Mouse (Mus musculus) midbrain, embryonic 10.5 days (tissue): ENCODE measurements around the gene C6. TPM values are rescaled to one million over a fixed set of nuclear protein-coding genes. Genes with fewer than 3 reads are reported as not detected.

ENCODE experiments used
- DNase-seq: peaks from one replicate; pipeline ENCODE4 v3.0.0-alpha.2; 2017; ENCODE audit warnings: low spot score
- H3K27ac ChIP-seq: fragments of 300-500 bp; sonication (generic); replicated peaks from 2 replicates; pipeline ENCODE4 v1.5.1; 2016; ENCODE audit warnings: mild to moderate bottlenecking
- H3K27me3 ChIP-seq: fragments of 300-500 bp; sonication (generic); 2 replicates; pipeline ENCODE4 v1.6.1; 2016; ENCODE audit warnings: low read depth, mild to moderate bottlenecking; ENCODE audit not compliant: poor library complexity, severe bottlenecking
- H3K36me3 ChIP-seq: fragments of 300-500 bp; sonication (generic); 2 replicates; pipeline ENCODE4 v1.6.1; 2016; ENCODE audit warnings: mild to moderate bottlenecking, moderate library complexity
- H3K4me1 ChIP-seq: fragments of 300-500 bp; sonication (generic); 2 replicates; pipeline ENCODE4 v1.6.1; 2016
- H3K4me3 ChIP-seq: fragments of 300-500 bp; sonication (generic); 2 replicates; pipeline ENCODE4 v1.5.1; 2016; ENCODE audit warnings: mild to moderate bottlenecking, moderate library complexity
- H3K9me3 ChIP-seq: fragments of 300-500 bp; sonication (generic); replicated peaks from 2 replicates; pipeline ENCODE4 v1.6.1; 2016; ENCODE audit warnings: mild to moderate bottlenecking
- WGBS: fragments of 180-500 bp; shearing (Covaris S2); methylation state at CpG from one replicate; pipeline ENCODE4 v1.1.7; 2016; 5-methylcytosine and 5-hydroxymethylcytosine counted together
- polyA plus RNA-seq: library from polyadenylated mRNA; unstranded; fragments of >200 nt; fragmentation: Nextera tagmentation; extraction: Ambion mirVana; gene quantifications from 2 replicates; pipeline ENCODE4 v1.2.1, GENCODE M21; 2016

Gene C6
- polyA plus RNA-seq, result 0.05 TPM in 1 of 2 replicates, not detected in the other

DNA sequence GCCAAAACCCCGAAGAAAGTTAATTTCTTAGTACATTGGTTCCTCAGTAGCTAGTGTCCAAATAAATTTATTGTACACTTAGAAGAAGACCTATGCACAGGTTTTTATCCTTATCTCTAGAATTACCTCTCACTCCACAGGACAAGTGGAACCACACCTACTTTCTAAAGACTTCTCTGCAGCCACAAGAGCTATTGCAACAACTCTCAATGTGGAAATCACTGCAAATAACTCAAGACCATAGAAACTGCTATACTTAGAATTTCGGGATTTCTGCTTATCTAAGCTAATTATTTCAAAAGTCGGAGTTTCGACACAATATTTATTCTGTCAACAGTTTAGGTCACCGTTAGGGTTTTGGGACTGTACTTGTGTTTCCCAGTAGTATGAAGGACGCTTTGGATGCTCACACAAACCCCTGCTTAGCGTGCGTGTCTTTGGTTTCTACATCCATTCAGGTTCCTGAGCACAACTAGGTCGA lies at the start of gene C6:
Gene C6 (plus strand): TSS at position 346 of the 481 bp plus-strand sequence.
- Histone ChIP-seq H3K9me3 (no peaks in the 10 kb centered on the region), H3K27me3 (no peaks in the 10 kb centered on the region)
- 92% methylated on average over 9 of the region's 9 CpGs for WGBS

GRCm38 (mm10) chr15:4697604-4698003 lies 29.4 kb upstream of the C6 start:
- Histone ChIP-seq H3K27ac (no peak overlapping the region), H3K9me3 (peaks cover 19% of the 10 kb centered on the region), H3K36me3 (no peaks in the 10 kb centered on the region), H3K4me3 (no peak overlapping the region), H3K27me3 (no peaks in the 10 kb centered on the region), H3K4me1 (no peaks in the 10 kb centered on the region)
- 87% methylated on average over 4 of the region's 4 CpGs for WGBS
- DNase-seq, result no peak

More for the DNA sequence above, at the start of gene C6:
- Histone ChIP-seq H3K27ac (no peak within 1 kb of the TSS), H3K36me3 (no peaks in the 10 kb centered on the region), H3K4me3 (no peak within 1 kb of the TSS), H3K4me1 (no peaks in the 10 kb centered on the region)
- DNase-seq, result no peak

GRCm38 (mm10) chr15:4734150-4734549 lies 7.2 kb downstream of the C6 start:
- Histone ChIP-seq H3K9me3 (no peaks in the 10 kb centered on the region), H3K36me3 (no peaks in the 10 kb centered on the region), H3K4me3 (no peak overlapping the region), H3K4me1 (no peaks in the 10 kb centered on the region), H3K27ac (no peak overlapping the region), H3K27me3 (no peaks in the 10 kb centered on the region)
- WGBS, result 94% methylated on average over 1 of the region's 1 CpGs
- no peak for DNase-seq

- no peaks in the 10 kb centered on the region for H3K9me3 ChIP-seq
- H3K36me3 ChIP-seq, result no peaks in the 10 kb centered on the region
- no peak overlapping the region for H3K4me3 ChIP-seq
- H3K27me3 ChIP-seq, result no peaks in the 10 kb centered on the region
- H3K4me1 ChIP-seq, result no peaks in the 10 kb centered on the region
- 80% methylated on average over 2 of the region's 2 CpGs for WGBS
- DNase-seq, result no peak
- H3K27ac ChIP-seq, result no peak overlapping the region
Observed at GRCm38 (mm10) chr15:4734996-4735609, 8.1 kb downstream of the C6 start.

- 88% methylated on average over 3 of the region's 3 CpGs for WGBS
- H3K4me1 ChIP-seq, result no peaks in the 10 kb centered on the region
Observed at GRCm38 (mm10) chr15:4747656-4748055, 20.7 kb downstream of the C6 start.

DNA sequence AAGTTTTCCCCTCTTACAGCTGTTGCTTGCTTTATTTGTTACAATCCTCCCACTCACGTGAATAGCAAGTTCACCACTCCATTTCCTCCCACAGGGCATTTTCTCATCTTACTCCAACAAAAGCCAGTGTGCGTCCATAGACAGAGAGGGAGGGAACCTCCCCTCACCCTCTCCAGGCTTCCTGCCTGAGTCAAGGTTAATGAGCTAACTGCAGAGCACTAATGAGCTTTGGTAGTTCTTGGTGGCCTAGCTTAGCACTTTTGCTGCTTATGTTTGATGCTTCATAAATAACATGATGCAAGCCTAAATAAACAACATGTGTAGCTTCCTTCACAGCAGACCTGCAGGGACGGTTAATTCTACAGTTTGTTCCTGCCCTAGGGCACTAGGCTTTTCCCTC lies 63.4 kb downstream of the C6 start:
- no peaks in the 10 kb centered on the region for H3K36me3 ChIP-seq
- 60% methylated on average over 3 of the region's 3 CpGs for WGBS
- H3K27ac ChIP-seq, result no peak overlapping the region
- no peak overlapping the region for H3K4me3 ChIP-seq
- no peaks in the 10 kb centered on the region for H3K4me1 ChIP-seq
- H3K27me3 ChIP-seq, result no peaks in the 10 kb centered on the region
- no peaks in the 10 kb centered on the region for H3K9me3 ChIP-seq
- DNase-seq, result no peak

More at GRCm38 (mm10) chr15:4747656-4748055, 20.7 kb downstream of the C6 start:
- no peaks in the 10 kb centered on the region for H3K27me3 ChIP-seq
- no peak for DNase-seq
- no peak overlapping the region for H3K4me3 ChIP-seq
- no peak overlapping the region for H3K27ac ChIP-seq
- no peaks in the 10 kb centered on the region for H3K9me3 ChIP-seq
- H3K36me3 ChIP-seq, result no peaks in the 10 kb centered on the region

GRCm38 (mm10) chr15:4796861-4797260 lies 69.9 kb downstream of the C6 start:
- Histone ChIP-seq H3K4me3 (no peak overlapping the region), H3K4me1 (no peaks in the 10 kb centered on the region), H3K36me3 (no peaks in the 10 kb centered on the region), H3K27me3 (no peaks in the 10 kb centered on the region), H3K9me3 (no peaks in the 10 kb centered on the region), H3K27ac (no peak overlapping the region)
- DNase-seq, result no peak
- 73% methylated on average over 4 of the region's 4 CpGs for WGBS

DNA sequence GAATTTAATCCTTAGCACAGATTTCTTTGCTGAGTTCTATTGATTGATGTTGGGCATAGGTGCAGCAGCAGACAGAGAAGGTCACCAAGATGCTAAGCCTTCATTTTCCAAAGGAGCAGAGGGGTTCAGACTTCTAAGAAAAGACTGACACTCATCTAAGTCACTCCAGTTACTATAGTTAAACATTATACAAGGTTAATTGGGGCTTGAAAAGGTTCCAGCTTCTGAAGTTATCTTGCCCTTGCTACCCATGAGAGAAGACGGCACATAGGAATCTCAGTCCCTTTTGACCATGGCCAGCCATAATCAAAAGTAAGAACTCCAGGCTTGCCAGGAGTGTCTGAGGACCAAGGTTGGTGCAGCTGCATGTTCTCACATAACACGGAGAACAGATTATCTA lies 77.3 kb downstream of the C6 start:
- Histone ChIP-seq H3K27me3 (no peaks in the 10 kb centered on the region), H3K4me3 (no peak overlapping the region), H3K4me1 (no peaks in the 10 kb centered on the region), H3K27ac (no peak overlapping the region), H3K36me3 (no peaks in the 10 kb centered on the region), H3K9me3 (no peaks in the 10 kb centered on the region)
- DNase-seq, result no peak
- WGBS, result 100% methylated on average over 2 of the region's 2 CpGs

DNA sequence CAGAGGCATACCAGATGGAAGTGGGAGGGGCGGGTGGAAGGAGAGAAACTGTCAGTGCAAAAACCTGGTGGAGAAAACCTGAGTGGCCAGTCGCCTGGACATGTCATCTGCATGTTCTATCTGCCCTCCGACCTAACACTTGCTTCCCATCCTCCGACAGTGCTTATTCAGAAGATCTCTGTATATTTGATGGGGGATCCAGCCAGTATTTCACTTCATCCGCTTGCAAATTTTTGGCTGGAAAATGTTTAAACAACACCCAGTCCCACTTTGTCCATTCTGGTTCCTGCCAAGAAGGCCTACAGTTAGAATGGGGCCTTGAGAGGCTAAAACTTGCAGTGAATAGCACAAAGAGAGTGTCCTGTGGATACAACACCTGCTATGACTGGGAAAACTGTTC lies 81.2 kb downstream of the C6 start:
- no peak overlapping the region for H3K27ac ChIP-seq
- no peaks in the 10 kb centered on the region for H3K9me3 ChIP-seq
- H3K4me3 ChIP-seq, result no peak overlapping the region
- no peak for DNase-seq
- H3K4me1 ChIP-seq, result no peaks in the 10 kb centered on the region
- WGBS, result 82% methylated on average over 5 of the region's 5 CpGs
- no peaks in the 10 kb centered on the region for H3K36me3 ChIP-seq
- H3K27me3 ChIP-seq, result no peaks in the 10 kb centered on the region

GRCm38 (mm10) chr15:4814976-4815375 lies 88.0 kb downstream of the C6 start:
- Histone ChIP-seq H3K4me1 (no peaks in the 10 kb centered on the region), H3K27ac (no peak overlapping the region), H3K9me3 (no peaks in the 10 kb centered on the region), H3K27me3 (no peaks in the 10 kb centered on the region), H3K36me3 (no peaks in the 10 kb centered on the region), H3K4me3 (no peak overlapping the region)
- 95% methylated on average over 5 of the region's 5 CpGs for WGBS
- no peak for DNase-seq

GRCm38 (mm10) chr15:4815711-4816110 lies 88.7 kb downstream of the C6 start:
- no peaks in the 10 kb centered on the region for H3K4me1 ChIP-seq
- no peak for DNase-seq
- no peak overlapping the region for H3K27ac ChIP-seq
- WGBS, result 86% methylated on average over 2 of the region's 2 CpGs
- H3K9me3 ChIP-seq, result no peaks in the 10 kb centered on the region
- H3K36me3 ChIP-seq, result no peaks in the 10 kb centered on the region
- no peaks in the 10 kb centered on the region for H3K27me3 ChIP-seq
- no peak overlapping the region for H3K4me3 ChIP-seq

DNA sequence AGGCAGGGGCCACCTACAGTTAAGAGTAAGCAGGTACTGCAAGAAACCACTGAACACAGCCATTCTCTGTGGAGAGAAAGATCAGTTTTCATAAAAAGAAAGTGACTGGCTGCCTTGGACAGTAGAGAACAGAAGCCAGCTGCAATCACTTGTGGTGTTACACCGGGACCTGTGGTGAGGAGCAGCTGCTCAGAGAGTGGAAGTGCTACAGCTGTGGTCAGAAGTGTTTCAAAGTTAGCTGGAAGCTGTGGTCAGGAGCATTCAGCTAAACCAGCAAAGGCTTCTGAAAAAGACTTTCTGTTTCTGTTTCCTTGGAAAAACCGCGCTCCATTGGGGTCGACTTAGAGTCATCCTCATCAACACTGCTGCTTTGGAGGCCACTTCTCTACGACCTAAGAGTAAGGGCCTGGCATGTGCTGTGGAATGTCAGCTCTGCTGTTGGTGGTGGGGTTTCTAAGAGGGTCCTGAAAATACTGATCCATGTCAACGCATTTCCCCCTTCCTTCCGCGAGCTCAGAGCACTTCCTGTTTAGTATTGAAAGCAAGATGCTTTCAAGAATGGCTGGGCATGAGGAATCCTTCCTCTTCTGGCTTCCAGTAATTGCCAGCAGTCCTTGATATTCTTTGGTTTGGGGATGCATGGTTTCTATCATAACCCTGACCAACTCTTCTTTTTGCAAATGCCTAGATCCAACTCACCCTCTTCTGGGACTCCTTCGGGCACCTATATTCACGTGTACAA lies 89.9 kb downstream of the C6 start:
- no peak overlapping the region for H3K4me3 ChIP-seq
- H3K27ac ChIP-seq, result no peak overlapping the region
- no peaks in the 10 kb centered on the region for H3K27me3 ChIP-seq
- WGBS, result 91% methylated on average over 10 of the region's 10 CpGs
- DNase-seq, result no peak
- no peaks in the 10 kb centered on the region for H3K4me1 ChIP-seq
- H3K36me3 ChIP-seq, result no peaks in the 10 kb centered on the region
- H3K9me3 ChIP-seq, result no peaks in the 10 kb centered on the region

- WGBS, result 86% methylated on average over 3 of the region's 3 CpGs
Observed at GRCm38 (mm10) chr15:4818437-4818836, 91.5 kb downstream of the C6 start.

More at GRCm38 (mm10) chr15:4818437-4818836, 91.5 kb downstream of the C6 start:
- Histone ChIP-seq H3K27me3 (no peaks in the 10 kb centered on the region), H3K4me3 (no peak overlapping the region), H3K9me3 (no peaks in the 10 kb centered on the region), H3K27ac (no peak overlapping the region), H3K4me1 (no peaks in the 10 kb centered on the region), H3K36me3 (no peaks in the 10 kb centered on the region)
- no peak for DNase-seq
